Mouse (Mus musculus): Measurements from ENCODE around the gene Cpm. TPM values are rescaled to one million over a fixed set of nuclear protein-coding genes. Genes with fewer than 3 reads are reported as not detected.
A peak's percentile ranks its signal among the peaks of the same experiment; 100 is the strongest.

The Cpm gene
- polyA plus RNA-seq, 1 experiment from 2014 or later = 83.7 TPM

DNA sequence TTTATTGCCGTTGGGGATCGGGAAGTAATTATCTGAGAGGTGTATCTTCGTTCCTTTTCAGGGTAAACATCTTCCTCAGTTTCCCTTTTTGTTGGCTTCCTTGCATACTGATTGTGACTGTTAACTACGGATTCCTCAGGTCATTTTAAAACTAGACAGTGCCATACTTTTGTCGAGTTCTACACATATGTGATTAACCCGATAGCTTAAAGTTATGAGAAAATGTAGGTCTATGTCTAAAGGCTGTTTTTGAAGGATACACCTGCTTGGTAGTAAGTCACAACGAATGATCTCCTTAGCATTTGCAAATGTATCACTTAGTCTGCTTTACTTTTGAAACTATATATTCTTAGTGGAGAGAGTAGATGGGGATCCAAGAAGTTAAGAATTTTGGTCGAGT is 876 bp downstream of the Cpm start:
- peak overlapping the region; percentile 58 for H3K4me3 ChIP-seq (ENCODE audit: low read length)
- H3K9me3 ChIP-seq (ENCODE audit: control insufficient read depth, low read length) = peaks cover 3% of the 10 kb centered on the region
- no peak overlapping the region for H3K27ac ChIP-seq (ENCODE audit: low read length)
- H3K4me2 ChIP-seq (ENCODE audit: low read depth, low read length) = peak overlapping the region; percentile 83
- peak overlapping the region; percentile 60; the same call in 1 of the 2 replicates for H3K9ac ChIP-seq (ENCODE audit: low read length)
- peaks cover 11% of the 10 kb centered on the region; the same call in 1 of the 2 replicates for H3K36me3 ChIP-seq (ENCODE audit: control insufficient read depth, insufficient read depth, low read length)
- H3K4me1 ChIP-seq (replicated peaks; ENCODE audit: control insufficient read depth, insufficient read depth, low read length) = peaks cover 7% of the 10 kb centered on the region
- peaks cover 14% of the 10 kb centered on the region; the same call in 1 of the 2 replicates for H3K27me3 ChIP-seq (ENCODE audit: control insufficient read depth, insufficient read depth, low read depth, low read length)
- 22% methylated on average over 8 of the region's 8 CpGs for WGBS
- no peak for ATAC-seq (ENCODE audit: low read depth)

DNA sequence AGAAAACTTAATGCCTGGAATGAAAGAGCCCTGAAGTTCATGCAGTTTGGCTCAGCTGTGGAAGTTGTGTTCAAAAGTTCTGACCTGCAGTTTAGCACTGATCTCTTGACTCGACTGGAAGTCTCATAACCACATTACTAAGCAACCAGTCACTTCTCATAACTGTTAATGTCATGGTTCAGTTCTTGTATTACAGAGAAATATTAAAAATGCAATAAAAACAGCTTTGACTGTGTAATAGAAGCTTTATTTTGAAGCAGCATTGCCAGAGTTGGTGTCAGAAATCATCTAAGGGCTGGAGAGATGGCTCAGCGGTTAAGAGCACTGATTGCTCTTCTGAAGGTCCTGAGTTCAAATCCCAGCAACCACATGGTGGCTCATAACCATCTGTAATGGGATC is 1.5 kb downstream of the Cpm start:
- peaks cover 14% of the 10 kb centered on the region; the same call in 1 of the 2 replicates for H3K27me3 ChIP-seq (ENCODE audit: control insufficient read depth, insufficient read depth, low read depth, low read length)
- H3K4me1 ChIP-seq (replicated peaks; ENCODE audit: control insufficient read depth, insufficient read depth, low read length) = peaks cover 7% of the 10 kb centered on the region
- peak overlapping the region; percentile 58 for H3K4me3 ChIP-seq (ENCODE audit: low read length)
- WGBS = 62% methylated on average over 2 of the region's 2 CpGs
- no peak overlapping the region for H3K9ac ChIP-seq (ENCODE audit: low read length)
- peaks cover 3% of the 10 kb centered on the region for H3K9me3 ChIP-seq (ENCODE audit: control insufficient read depth, low read length)
- H3K4me2 ChIP-seq (ENCODE audit: low read depth, low read length) = peak overlapping the region; percentile 83
- H3K36me3 ChIP-seq (ENCODE audit: control insufficient read depth, insufficient read depth, low read length) = peaks cover 11% of the 10 kb centered on the region; the same call in 1 of the 2 replicates
- H3K27ac ChIP-seq (ENCODE audit: low read length) = no peak overlapping the region
- ATAC-seq (ENCODE audit: low read depth) = no peak

DNA sequence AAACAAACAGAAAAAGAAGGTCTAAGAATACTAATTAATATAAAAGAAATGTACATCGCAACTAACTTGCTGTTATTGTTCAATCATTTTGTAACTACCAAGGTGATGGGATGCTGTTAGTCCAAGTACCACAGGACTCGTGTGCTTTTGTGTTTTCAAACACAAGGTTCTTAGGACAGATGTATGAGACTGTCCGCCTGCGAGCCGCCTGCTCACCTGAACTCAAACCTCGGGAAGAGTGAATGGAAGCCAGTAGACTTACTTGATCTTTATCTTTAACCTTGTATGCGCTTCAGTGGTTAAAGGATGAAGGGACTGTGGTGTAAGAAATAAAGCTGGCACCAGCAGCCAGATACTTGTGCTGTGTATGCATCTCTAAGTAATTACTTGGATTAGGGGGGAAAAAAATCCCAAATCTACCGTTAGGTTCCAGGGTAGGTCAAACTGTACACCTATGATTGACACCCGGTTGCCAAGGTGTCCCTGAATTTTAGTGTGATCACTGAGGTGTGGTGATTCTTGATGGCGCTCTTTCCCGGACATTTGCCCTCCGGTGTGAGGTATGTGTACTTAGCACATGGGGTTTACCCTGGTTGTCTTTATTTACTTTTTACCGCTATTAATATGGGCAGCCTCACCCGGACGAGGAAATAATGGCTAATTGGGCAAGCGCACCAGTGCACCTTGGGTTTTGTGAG is 2.4 kb downstream of the Cpm start:
- Histone ChIP-seq H3K9ac (ENCODE audit: low read length) (no peak overlapping the region), H3K4me2 (ENCODE audit: low read depth, low read length) (no peak overlapping the region), H3K9me3 (ENCODE audit: control insufficient read depth, low read length) (peaks cover 3% of the 10 kb centered on the region), H3K27ac (ENCODE audit: low read length) (no peak overlapping the region), H3K27me3 (ENCODE audit: control insufficient read depth, insufficient read depth, low read depth, low read length) (peaks cover 14% of the 10 kb centered on the region; the same call in 1 of the 2 replicates), H3K4me1 (replicated peaks; ENCODE audit: control insufficient read depth, insufficient read depth, low read length) (peaks cover 7% of the 10 kb centered on the region), H3K4me3 (ENCODE audit: low read length) (no peak overlapping the region), H3K36me3 (ENCODE audit: control insufficient read depth, insufficient read depth, low read length) (peaks cover 11% of the 10 kb centered on the region; the same call in 1 of the 2 replicates)
- 78% methylated on average over 16 of the region's 16 CpGs for WGBS
- no peak for ATAC-seq (ENCODE audit: low read depth)

DNA sequence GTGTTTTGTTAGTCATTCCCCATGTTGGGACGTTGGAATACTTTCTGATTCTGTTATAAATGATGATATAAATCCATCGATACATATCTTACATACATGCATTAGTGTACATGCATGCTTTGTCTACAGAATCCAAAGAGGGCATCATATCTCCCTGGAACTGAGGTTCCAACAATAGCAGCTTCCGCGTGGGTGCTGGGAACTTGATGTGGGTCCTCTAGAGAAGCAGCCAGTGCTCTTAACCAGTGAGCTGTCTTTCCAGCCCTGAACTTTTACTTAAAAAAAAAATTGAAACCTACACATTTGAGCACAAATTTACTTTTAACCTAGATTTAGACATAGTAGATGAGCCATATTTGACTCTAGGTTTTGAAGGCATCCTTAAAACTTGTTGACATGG is 3.1 kb downstream of the Cpm start:
- H3K4me1 ChIP-seq (replicated peaks; ENCODE audit: control insufficient read depth, insufficient read depth, low read length) = peaks cover 7% of the 10 kb centered on the region
- peaks cover 3% of the 10 kb centered on the region for H3K9me3 ChIP-seq (ENCODE audit: control insufficient read depth, low read length)
- peaks cover 14% of the 10 kb centered on the region; the same call in 1 of the 2 replicates for H3K27me3 ChIP-seq (ENCODE audit: control insufficient read depth, insufficient read depth, low read depth, low read length)
- H3K4me2 ChIP-seq (ENCODE audit: low read depth, low read length) = no peak overlapping the region
- no peak for ATAC-seq (ENCODE audit: low read depth)
- H3K36me3 ChIP-seq (ENCODE audit: control insufficient read depth, insufficient read depth, low read length) = peaks cover 11% of the 10 kb centered on the region; the same call in 1 of the 2 replicates
- 90% methylated on average over 4 of the region's 4 CpGs for WGBS
- H3K4me3 ChIP-seq (ENCODE audit: low read length) = no peak overlapping the region
- no peak overlapping the region for H3K9ac ChIP-seq (ENCODE audit: low read length)
- no peak overlapping the region for H3K27ac ChIP-seq (ENCODE audit: low read length)

- Histone ChIP-seq H3K36me3 (ENCODE audit: control insufficient read depth, insufficient read depth, low read length) (peaks cover 11% of the 10 kb centered on the region; the same call in 1 of the 2 replicates), H3K9ac (ENCODE audit: low read length) (no peak overlapping the region), H3K27me3 (ENCODE audit: control insufficient read depth, insufficient read depth, low read depth, low read length) (peaks cover 14% of the 10 kb centered on the region; the same call in 1 of the 2 replicates), H3K9me3 (ENCODE audit: control insufficient read depth, low read length) (peaks cover 3% of the 10 kb centered on the region), H3K4me2 (ENCODE audit: low read depth, low read length) (no peak overlapping the region), H3K27ac (ENCODE audit: low read length) (no peak overlapping the region), H3K4me3 (ENCODE audit: low read length) (no peak overlapping the region), H3K4me1 (replicated peaks; ENCODE audit: control insufficient read depth, insufficient read depth, low read length) (peaks cover 4% of the 10 kb centered on the region; the same call in 1 of the 2 replicates)
- 86% methylated on average over 5 of the region's 5 CpGs for WGBS
- no peak for ATAC-seq (ENCODE audit: low read depth)
Observed at GRCm38 (mm10) chr10:117633564-117634208, 4.4 kb downstream of the Cpm start.

DNA sequence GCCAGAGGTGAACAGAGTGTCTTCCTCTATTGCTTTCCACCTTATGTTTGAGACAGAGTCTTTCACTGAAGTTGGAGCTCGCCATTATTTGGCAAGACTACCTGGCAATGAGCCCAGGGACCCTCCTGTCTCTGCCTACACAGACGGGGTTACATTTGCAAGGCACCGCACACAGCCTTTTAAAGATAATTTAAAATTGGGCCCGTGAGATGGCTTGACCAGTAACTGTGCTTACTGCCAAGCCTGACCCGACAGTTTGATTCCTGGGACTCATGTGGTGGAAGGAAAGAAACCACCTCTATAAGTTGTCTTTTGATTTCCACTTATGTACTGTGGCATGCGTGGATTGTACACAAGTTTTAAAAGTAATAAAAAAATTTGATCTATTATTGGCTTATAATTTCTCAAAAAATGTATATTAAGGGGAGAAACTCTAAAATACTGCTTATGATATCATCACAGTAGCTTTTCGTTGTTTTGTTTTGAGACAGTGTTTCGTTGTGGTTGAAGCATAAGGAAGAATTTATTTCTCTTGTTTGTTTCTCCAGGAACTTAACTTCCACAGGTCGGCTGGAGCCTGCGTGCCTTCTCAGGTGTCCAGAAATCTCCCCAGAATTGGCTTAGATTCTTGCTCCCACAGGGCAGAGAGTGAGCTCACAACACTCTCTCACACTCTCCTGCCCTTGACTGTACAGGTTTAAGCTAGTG is 5.2 kb downstream of the Cpm start:
- Histone ChIP-seq H3K9me3 (ENCODE audit: control insufficient read depth, low read length) (peaks cover 3% of the 10 kb centered on the region), H3K36me3 (ENCODE audit: control insufficient read depth, insufficient read depth, low read length) (peaks cover 11% of the 10 kb centered on the region; the same call in 1 of the 2 replicates), H3K9ac (ENCODE audit: low read length) (no peak overlapping the region), H3K27ac (ENCODE audit: low read length) (no peak overlapping the region), H3K27me3 (ENCODE audit: control insufficient read depth, insufficient read depth, low read depth, low read length) (peaks cover 14% of the 10 kb centered on the region; the same call in 1 of the 2 replicates), H3K4me2 (ENCODE audit: low read depth, low read length) (no peak overlapping the region), H3K4me3 (ENCODE audit: low read length) (no peak overlapping the region), H3K4me1 (replicated peaks; ENCODE audit: control insufficient read depth, insufficient read depth, low read length) (peaks cover 4% of the 10 kb centered on the region; the same call in 1 of the 2 replicates)
- ATAC-seq (ENCODE audit: low read depth) = no peak
- WGBS = 78% methylated on average over 10 of the region's 10 CpGs

DNA sequence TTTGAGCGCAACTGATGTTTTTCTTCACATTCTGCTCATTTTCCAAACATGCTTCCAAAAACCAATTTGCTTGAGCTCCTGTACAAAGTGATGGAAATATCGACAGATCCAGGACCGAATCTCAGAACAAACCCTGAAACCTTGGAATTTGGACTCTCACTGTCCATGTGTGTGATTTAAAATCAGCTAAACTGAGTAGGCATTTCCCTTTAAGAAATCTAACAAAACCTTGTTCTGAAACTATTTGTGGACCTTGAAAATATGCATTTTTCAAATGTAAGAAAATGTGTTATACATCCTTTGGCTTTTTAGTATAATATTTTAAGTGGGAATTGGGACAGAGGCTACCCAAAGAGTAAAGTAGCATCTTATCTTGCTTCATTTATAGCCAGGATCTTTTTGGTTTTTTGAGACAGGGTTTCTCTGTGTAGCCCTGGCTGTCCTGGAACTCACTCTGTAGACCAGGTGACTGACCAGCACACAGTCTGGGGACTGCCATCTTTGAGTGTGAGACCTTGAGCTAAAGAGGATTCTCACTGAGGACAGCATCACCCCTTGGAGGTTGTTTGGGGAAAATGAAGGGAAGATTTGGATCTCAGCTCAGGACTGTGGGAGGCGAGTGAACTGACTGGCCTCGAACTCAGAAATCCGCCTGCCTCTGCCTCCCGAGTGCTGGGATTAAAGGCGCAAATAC is 5.9 kb downstream of the Cpm start:
- Histone ChIP-seq H3K4me2 (ENCODE audit: low read depth, low read length) (no peak overlapping the region), H3K4me3 (ENCODE audit: low read length) (no peak overlapping the region), H3K4me1 (replicated peaks; ENCODE audit: control insufficient read depth, insufficient read depth, low read length) (no peaks in the 10 kb centered on the region), H3K27me3 (ENCODE audit: control insufficient read depth, insufficient read depth, low read depth, low read length) (peaks cover 9% of the 10 kb centered on the region; the same call in 1 of the 2 replicates), H3K36me3 (ENCODE audit: control insufficient read depth, insufficient read depth, low read length) (peaks cover 11% of the 10 kb centered on the region; the same call in 1 of the 2 replicates), H3K9me3 (ENCODE audit: control insufficient read depth, low read length) (peaks cover 3% of the 10 kb centered on the region), H3K27ac (ENCODE audit: low read length) (no peak overlapping the region), H3K9ac (ENCODE audit: low read length) (no peak overlapping the region)
- WGBS = 94% methylated on average over 8 of the region's 8 CpGs
- ATAC-seq (ENCODE audit: low read depth) = no peak

DNA sequence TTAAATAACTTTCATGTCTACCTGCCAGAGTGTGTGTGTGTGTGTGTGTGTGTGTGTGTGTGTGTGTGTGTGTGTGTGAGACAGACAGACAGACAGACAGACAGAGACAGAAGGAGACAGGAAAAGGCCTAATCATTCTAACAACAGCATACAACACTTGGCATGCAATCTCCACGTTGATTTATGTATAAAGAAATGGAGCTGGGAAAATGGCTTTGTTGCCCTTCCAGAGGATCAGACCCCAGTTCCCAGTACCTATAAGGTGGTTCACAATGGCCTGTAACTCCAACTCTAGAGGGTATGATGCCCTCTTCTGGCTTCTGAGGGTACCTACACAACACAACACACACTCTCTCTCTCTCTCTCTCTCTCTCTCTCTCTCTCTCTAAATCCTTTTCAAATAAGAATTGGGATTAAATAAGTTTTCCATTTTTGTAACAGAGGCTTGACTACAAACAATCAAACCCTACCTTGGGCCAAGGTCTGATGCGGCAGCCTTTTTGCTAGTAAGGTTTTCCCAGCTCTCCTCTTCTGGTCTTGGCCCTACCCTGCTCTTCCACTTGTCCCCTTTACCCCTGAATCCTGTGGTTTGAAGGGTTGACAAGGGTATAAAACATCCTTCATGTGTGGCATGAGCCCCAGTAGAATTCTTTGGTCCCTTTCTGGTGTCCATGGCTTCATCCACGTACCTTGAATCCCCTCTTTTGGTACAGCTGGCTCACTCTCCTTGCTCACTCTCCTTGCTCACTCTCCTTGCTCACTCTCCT is 6.7 kb downstream of the Cpm start:
- WGBS = 86% methylated on average over 3 of the region's 3 CpGs

More for the DNA sequence above, 6.7 kb downstream of the Cpm start:
- Histone ChIP-seq H3K27me3 (ENCODE audit: control insufficient read depth, insufficient read depth, low read depth, low read length) (peaks cover 2% of the 10 kb centered on the region; the same call in 1 of the 2 replicates), H3K9me3 (ENCODE audit: control insufficient read depth, low read length) (peaks cover 3% of the 10 kb centered on the region), H3K27ac (ENCODE audit: low read length) (no peak overlapping the region), H3K4me1 (replicated peaks; ENCODE audit: control insufficient read depth, insufficient read depth, low read length) (no peaks in the 10 kb centered on the region), H3K9ac (ENCODE audit: low read length) (no peak overlapping the region), H3K36me3 (ENCODE audit: control insufficient read depth, insufficient read depth, low read length) (peaks cover 11% of the 10 kb centered on the region; the same call in 1 of the 2 replicates), H3K4me3 (ENCODE audit: low read length) (no peak overlapping the region), H3K4me2 (ENCODE audit: low read depth, low read length) (no peak overlapping the region)
- ATAC-seq (ENCODE audit: low read depth) = no peak

Measured in lung, embryonic 16.5 days (tissue).